Mouse (Mus musculus): ENCODE measurements around the gene Tmem8b.

Gene Tmem8b

GRCm38 (mm10) chr4:43668782-43669427 is at the start of gene Tmem8b, which contains the start of gene Fam221b:
Gene Tmem8b (plus strand): TSS chr4:43668971.
Gene Fam221b (minus strand): TSS chr4:43669145.
- in situ Hi-C loops (cut with MboI; ENCODE audit: low pct_unique_long_range_greater_than_20kb in 1 of 2, low sequenced_read_pairs in 2 of 2, unreplicated experiment in 1 of 2) = no loop called here

DNA sequence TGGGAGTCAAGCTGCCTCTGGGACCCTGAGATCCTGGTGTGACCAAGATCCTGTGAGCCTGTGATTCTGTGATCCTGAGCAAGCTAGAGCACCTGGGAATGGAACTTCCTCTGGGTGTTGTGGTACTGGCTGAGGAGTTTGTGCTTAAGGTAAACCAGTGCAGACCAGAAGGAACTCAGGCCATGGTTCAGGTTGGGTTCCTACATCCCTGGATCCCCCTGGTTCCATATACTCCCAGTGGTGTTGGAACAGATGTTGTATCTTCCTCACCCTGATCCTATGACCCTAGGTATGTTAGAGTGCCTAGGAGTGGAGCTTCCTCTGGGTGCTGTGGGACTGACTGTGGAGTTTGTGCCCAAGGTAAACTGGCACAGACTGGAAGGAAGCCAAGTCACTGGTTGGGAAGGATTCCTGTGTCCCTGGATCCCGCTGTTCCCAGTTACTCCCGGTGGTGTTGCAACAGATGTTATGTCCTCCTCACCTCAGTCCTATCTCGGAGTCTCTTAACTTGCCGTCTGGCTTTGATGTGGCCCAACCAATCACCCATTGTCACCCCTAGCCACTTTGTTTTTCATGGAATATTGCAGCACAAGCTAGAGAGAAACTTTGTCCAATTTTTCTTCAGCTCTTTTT is 48.5 kb upstream of the Tmem8b start:
- in situ Hi-C loops (cut with MboI; ENCODE audit: low pct_unique_long_range_greater_than_20kb in 1 of 2, low sequenced_read_pairs in 2 of 2, unreplicated experiment in 1 of 2) = no loop called here

DNA sequence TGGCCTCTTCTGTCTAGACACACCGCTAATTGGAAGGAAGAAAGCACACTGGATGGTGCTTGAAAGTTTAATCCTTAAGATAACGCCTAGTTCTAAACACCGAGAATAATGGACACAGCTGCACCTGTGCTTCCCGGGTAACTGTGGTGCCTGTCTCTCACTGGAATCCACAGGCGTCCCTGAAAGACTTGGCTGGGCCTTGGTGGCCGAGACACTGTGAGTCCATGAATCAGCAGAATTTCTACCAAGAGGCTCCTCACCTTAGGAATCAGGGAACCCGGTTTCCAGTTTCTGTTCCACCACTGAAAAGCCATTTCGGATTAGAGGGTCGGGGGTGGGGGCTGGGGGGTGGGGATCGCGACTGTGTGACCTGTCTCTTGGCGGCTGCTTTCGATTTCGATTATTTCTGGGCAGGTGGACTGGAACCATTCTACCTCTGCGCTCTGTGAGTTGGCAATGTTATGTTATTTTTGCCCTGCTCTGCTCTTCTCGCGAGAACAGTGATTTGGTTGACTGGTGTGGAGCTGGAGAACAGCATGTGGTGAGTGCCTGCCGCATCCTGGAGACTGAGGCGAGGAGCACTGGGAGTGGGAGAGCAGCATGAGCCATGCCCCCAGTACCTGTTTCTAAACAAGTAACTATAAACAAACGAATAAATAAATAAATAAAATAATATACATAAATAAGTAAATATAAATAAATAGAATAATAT is 39.5 kb upstream of the Tmem8b start:
- in situ Hi-C loops (cut with MboI; ENCODE audit: low pct_unique_long_range_greater_than_20kb in 1 of 2, low sequenced_read_pairs in 2 of 2, unreplicated experiment in 1 of 2) = no loop called here

DNA sequence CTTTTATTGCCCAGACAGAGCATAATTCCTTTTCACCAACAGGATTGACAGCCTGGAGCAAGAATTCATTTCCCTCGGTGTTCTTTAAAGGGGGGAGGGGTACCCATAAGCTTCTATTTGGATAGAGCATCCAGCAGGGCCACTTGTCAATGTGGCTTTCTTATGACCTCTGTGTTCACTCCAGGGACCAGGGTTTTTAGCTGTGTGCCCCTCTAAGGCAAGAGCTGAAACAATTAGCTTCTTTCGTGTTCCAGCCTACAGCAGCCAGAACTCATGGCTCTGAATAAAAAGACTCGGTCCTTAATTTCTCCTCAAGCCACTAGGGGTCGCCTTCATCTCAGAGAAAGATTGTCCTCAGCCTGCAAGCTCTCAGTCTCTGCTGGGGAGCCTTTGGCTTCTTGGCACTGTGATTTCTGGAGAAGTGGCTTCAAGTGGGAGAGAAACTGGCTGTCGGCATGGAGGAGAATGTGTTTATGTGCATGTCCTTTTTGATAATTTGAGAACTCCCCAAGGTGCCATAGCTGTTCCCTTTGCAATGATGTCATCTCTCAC is 38.7 kb upstream of the Tmem8b start:
- in situ Hi-C loops (cut with MboI; ENCODE audit: low pct_unique_long_range_greater_than_20kb in 1 of 2, low sequenced_read_pairs in 2 of 2, unreplicated experiment in 1 of 2) = no loop called here

DNA sequence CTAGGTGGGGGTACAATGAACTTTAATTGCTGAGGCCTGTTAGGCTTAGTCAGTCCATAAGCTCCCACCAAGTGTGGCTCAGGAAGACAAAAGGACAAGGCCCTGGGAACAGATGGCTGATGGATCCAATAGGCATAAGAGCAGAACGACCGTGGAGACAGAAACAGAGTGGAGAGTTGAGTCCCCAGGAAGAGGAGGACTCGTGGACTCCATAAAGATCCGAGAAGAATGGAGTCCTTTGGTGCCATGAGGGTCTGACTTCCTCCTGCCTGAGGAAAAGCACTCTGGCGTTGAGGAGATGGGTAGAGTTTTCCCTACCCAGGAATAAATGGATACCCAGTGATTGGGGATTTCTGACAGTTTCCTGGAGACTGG is 38.1 kb upstream of the Tmem8b start:
- in situ Hi-C loops (cut with MboI; ENCODE audit: low pct_unique_long_range_greater_than_20kb in 1 of 2, low sequenced_read_pairs in 2 of 2, unreplicated experiment in 1 of 2) = no loop called here

GRCm38 (mm10) chr4:43631046-43631955 is 37.5 kb upstream of the Tmem8b start, which contains the start of gene Npr2:
Gene Npr2 (plus strand): TSS chr4:43631935.
- in situ Hi-C loops (cut with MboI; ENCODE audit: low pct_unique_long_range_greater_than_20kb in 1 of 2, low sequenced_read_pairs in 2 of 2, unreplicated experiment in 1 of 2) = no loop called here

DNA sequence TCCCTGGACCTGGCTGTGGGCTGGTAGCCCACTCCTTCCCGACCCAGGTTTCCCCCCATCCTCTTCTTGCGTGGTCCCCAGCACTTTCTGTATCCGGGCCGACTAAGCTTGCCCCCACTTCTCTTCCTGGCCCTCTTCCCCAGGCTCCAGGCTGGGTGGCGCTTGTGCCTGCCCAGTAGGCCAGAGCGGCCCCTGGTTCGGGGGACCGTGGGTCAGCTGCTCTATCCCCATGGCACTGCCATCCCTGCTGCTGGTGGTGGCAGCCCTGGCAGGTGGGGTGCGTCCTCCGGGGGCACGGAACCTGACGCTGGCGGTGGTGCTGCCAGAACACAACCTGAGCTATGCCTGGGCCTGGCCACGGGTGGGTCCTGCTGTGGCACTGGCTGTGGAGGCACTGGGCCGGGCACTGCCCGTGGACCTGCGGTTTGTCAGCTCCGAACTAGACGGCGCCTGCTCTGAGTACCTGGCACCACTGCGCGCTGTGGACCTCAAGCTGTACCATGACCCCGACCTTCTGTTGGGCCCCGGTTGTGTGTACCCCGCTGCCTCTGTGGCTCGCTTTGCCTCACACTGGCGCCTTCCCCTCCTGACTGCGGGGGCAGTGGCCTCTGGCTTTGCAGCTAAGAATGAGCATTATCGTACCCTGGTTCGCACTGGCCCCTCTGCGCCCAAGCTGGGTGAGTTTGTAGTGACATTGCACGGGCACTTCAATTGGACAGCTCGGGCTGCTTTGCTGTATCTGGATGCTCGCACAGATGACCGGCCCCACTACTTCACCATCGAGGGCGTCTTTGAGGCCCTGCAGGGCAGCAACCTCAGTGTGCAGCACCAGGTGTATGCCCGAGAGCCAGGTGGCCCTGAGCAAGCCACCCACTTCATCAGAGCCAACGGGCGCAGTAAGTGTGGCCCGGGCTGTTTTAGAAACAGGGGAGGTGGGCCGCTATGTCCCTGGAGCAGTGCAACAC is 36.5 kb upstream of the Tmem8b start:
- in situ Hi-C loops (cut with MboI; ENCODE audit: low pct_unique_long_range_greater_than_20kb in 1 of 2, low sequenced_read_pairs in 2 of 2, unreplicated experiment in 1 of 2) = no loop called here

GRCm38 (mm10) chr4:43633296-43633695 is 35.5 kb upstream of the Tmem8b start:
- in situ Hi-C loops (cut with MboI; ENCODE audit: low pct_unique_long_range_greater_than_20kb in 1 of 2, low sequenced_read_pairs in 2 of 2, unreplicated experiment in 1 of 2) = no loop called here

DNA sequence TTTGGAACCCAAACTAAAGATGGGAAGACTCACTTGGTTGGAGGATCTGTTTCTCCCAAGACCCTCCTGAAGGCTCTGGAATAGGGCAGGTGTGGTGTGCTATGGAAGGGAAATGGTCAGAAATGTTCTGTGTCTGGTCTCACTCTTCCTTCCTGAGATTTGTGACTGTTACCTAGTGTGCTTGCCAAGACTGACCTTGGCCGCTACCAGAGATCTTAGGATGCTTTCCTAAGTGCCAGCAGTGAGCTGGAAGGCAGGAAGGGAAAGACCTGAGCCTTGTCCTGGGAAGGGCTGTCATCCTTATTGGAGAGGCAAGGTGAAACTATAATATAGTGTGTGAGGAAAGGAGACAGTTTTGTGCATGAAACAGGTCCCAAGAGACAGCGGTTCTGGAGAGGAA is 35.0 kb upstream of the Tmem8b start:
- in situ Hi-C loops (cut with MboI; ENCODE audit: low pct_unique_long_range_greater_than_20kb in 1 of 2, low sequenced_read_pairs in 2 of 2, unreplicated experiment in 1 of 2) = no loop called here

GRCm38 (mm10) chr4:43634621-43635374 is 34.0 kb upstream of the Tmem8b start:
- in situ Hi-C loops (cut with MboI; ENCODE audit: low pct_unique_long_range_greater_than_20kb in 1 of 2, low sequenced_read_pairs in 2 of 2, unreplicated experiment in 1 of 2) = no loop called here

- in situ Hi-C loops (cut with MboI; ENCODE audit: low pct_unique_long_range_greater_than_20kb in 1 of 2, low sequenced_read_pairs in 2 of 2, unreplicated experiment in 1 of 2) = no loop called here
These were observed 32.0 kb upstream of the Tmem8b start for GRCm38 (mm10) chr4:43636751-43637150.

- in situ Hi-C loops (cut with MboI; ENCODE audit: low pct_unique_long_range_greater_than_20kb in 1 of 2, low sequenced_read_pairs in 2 of 2, unreplicated experiment in 1 of 2) = no loop called here
These were observed 28.7 kb upstream of the Tmem8b start for GRCm38 (mm10) chr4:43640076-43640475.

DNA sequence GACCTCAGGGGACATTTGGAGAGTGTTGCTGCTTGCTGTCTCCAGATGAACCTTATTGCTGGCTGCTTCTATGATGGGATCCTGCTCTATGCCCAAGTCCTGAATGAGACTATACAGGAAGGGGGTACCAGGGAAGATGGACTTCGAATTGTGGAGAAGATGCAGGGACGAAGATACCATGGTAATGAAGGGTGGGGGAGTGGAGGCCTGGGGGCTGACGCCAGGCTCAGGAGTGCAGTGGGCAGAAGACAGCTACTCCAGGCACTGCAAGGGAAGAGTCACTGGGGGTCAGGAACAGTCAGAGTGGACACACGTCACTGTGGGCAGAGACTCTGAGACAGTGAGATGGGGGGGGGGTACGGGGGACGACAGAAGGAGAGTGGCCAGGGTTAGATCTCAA is 28.3 kb upstream of the Tmem8b start:
- in situ Hi-C loops (cut with MboI; ENCODE audit: low pct_unique_long_range_greater_than_20kb in 1 of 2, low sequenced_read_pairs in 2 of 2, unreplicated experiment in 1 of 2) = no loop called here

GRCm38 (mm10) chr4:43649783-43650182 is 19.0 kb upstream of the Tmem8b start:
- in situ Hi-C loops (cut with MboI; ENCODE audit: low pct_unique_long_range_greater_than_20kb in 1 of 2, low sequenced_read_pairs in 2 of 2, unreplicated experiment in 1 of 2) = no loop called here

GRCm38 (mm10) chr4:43652726-43653125 is 16.0 kb upstream of the Tmem8b start:
- in situ Hi-C loops (cut with MboI; ENCODE audit: low pct_unique_long_range_greater_than_20kb in 1 of 2, low sequenced_read_pairs in 2 of 2, unreplicated experiment in 1 of 2) = no loop called here

DNA sequence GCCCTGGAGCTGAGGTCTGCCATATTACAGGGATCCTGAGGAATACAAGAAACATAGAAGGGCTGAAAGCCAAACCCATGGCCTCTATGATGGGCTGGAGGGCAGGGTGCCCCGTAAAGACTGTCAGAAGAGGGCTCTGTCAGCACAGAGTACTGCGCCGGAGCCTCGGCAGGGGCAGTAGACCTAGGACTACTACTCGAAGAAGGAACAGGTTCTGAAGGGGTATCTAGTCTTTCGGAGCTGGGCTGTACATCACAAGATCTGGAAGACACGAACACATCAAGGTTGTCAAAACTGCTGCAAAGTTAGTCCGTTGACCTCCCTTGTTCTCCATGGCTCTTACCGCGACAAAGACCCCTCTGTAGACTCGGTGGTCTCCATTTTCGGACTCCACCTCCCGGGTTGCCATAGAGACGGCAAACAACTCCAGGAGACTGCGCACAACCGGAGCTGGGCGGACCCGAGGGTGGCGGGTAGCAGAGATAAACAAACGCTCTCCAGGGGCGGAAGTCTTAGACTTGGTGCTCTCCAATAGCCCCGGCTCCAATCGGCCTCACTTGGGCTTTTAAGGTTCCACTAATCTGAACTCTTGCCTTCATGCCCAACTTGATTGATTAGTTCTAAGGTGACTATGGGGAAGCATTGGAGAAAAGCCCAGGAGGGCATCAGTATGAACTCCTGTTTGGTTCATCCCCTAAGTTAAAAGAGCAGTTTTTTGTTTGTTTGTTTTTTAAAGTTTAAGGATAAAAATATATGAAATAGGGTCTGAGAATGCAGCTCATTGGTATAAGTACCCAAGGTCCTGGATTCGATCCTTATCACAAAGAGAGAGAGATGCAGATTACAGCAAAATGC is 15.4 kb upstream of the Tmem8b start, which contains the start of gene Spag8:
TSS of gene Spag8 (minus strand) at position 434 of the 855 bp plus-strand sequence.
- in situ Hi-C loops (cut with MboI; ENCODE audit: low pct_unique_long_range_greater_than_20kb in 1 of 2, low sequenced_read_pairs in 2 of 2, unreplicated experiment in 1 of 2) = no loop called here
